Mouse (Mus musculus) gastrocnemius, postnatal 14 days (tissue): Measurements from ENCODE around the gene Lrriq4. TPM values are rescaled to one million over a fixed set of nuclear protein-coding genes. Genes with fewer than 3 reads are reported as not detected.
"Not testable (repeated sequence)": the region's sequence is repeated elsewhere in the genome, so short reads cannot be mapped to it uniquely, and the experiment has no call there.

Experiments used
- DNase-seq: peaks from one replicate; pipeline ENCODE4 v3.0.0; 2021; ENCODE audit warnings: mixed read lengths
- intact Hi-C: fragments of 180-260 bp; cut with DNase I; formaldehyde crosslinking; loops from one replicate; pipeline ENCODE4 v1.15.1; 2025; ENCODE audit warnings: low total_unique reads
- total RNA-seq, 2 experiments: library from RNA; stranded (reverse); gene quantifications; 2 replicates each; pipeline ENCODE4 v1.2.3; 2021

The Lrriq4 gene
- total RNA-seq, 2 experiments from 2014 or later, result not detected

DNA sequence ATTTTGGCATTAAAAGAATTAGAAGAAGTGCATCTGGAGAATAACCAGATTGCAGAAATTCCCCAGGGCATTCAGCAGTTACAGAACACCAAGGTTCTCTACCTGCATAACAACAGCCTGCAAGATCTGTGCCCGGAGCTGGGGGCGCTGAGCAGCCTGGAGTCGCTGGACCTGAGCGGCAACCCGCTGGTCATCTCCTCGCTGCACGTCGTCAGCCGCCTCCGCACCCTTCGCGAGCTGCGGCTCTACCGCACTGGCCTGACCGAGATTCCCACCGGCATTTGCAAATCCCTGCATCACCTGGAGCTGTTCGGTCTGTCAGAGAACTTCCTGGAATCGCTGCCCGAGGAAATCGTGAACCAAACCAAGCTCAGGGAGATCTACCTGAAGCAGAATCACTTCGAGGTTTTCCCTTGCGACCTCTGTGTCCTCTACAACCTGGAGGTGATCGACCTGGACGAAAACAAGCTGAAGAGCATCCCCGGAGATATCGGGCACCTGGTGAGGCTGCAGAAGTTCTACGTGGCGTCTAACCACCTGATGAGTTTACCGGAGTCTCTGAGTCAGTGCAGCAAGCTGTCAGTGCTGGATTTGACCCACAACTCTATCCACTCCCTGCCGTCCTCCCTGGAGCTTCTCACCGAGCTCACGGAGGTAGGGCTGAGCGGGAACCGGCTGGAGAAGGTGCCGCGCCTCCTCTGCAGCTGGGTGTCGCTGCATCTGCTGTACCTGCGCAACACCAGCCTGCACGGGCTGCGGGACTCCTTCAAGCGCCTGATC lies 5.9 kb downstream of the Lrriq4 start:
- DNase-seq, result no peak
- intact Hi-C loops, result no loop called here

DNA sequence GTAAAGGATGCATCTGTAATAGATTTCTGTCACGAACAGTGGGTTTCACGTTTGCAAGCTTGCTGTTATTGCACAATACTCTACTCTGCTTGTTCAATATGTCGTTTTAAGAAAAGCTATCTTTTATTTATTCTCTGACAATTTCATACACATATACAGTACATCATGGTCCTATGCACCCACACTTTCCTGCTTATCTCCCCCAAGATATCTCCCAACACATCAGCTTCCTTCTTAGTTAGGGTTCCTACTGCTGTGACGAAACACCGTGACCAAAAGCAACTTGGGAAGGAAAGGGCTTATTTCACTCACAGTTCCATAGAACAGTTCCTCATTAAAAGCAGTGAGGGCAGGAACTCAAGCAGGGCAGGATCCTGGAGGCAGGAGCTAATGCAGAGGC lies 11.6 kb downstream of the Lrriq4 start:
- intact Hi-C loops, result no loop called here
- no peak for DNase-seq

DNA sequence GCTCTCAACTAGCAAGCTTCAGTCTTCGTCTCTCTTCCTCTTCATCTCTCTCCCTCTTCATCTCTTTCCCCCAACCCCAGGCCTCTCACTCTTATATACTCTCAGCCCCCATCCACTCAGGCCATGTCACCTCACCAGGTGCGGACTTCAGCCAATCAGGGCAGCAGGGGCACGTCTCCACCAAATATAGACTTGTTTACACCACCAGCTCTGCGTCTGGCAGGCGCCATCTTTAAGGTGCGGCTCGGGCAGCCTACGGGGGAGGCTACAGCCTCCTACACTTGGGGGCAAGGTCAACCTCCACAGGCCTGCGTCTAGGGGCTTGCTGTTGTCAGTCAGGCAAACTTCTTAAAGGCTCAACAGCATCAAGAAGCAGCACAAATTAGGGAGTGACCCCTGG lies 14.2 kb downstream of the Lrriq4 start:
- intact Hi-C loops, result no loop called here
- DNase-seq, result no peak

GRCm38 (mm10) chr3:30683190-30683589 lies 38.9 kb downstream of the Lrriq4 start:
- no peak for DNase-seq
- intact Hi-C loops, result no loop called here

GRCm38 (mm10) chr3:30687216-30687615 lies 42.9 kb downstream of the Lrriq4 start:
- DNase-seq, result no peak
- intact Hi-C loops, result no loop called here

GRCm38 (mm10) chr3:30690976-30691375 lies 46.7 kb downstream of the Lrriq4 start:
- intact Hi-C loops, result no loop called here
- DNase-seq, result no peak

DNA sequence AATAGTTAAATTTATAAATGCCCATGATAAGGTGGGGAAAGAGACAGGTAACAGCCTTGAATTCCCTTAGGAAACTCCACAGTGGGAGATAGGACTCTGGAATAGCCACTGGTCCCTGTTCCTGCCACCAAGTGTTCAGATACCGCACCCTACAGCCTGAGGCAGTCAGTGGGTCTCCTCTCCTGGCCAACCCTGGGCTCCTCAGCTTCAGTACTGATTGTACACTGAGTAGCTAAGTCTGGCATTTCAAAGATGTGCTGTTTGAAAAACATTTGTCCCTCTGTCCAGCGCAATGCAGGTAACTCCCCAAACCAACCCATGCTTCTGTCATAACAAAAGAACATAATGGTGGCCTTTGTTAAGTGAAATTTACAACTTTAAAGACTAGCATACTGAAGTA lies 51.4 kb downstream of the Lrriq4 start:
- no peak for DNase-seq
- intact Hi-C loops, result loop anchor here (5.0 kb wide), 1 partner anchor 282 kb away; no protein-coding TSS in a partner anchor

GRCm38 (mm10) chr3:30696346-30696745 lies 52.0 kb downstream of the Lrriq4 start:
- intact Hi-C loops, result loop anchor here (5.0 kb wide), 1 partner anchor 281 kb away; no protein-coding TSS in a partner anchor
- DNase-seq, result peak; percentile 17

DNA sequence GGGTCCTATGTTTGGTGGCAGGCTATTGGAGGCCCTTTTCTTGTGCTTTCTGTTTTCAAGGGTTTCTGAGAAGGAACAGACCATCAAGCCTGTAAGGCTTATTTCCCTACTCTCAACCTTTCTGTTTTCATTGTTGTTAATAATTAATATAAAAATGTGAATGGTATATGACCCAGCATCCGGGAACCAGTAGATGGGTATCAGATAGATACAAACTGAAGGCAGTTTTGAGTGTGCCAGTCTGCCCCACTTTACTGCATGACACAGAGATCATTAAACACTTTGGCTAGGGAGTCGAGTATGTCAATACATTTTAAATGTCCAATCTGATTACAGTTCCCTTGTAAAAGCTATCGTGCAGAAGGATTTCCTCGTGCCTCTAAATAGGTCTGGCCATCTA lies 53.6 kb downstream of the Lrriq4 start:
- DNase-seq, result no peak
- intact Hi-C loops, result loop anchor here (5.0 kb wide), 1 partner anchor 279 kb away; no protein-coding TSS in a partner anchor

DNA sequence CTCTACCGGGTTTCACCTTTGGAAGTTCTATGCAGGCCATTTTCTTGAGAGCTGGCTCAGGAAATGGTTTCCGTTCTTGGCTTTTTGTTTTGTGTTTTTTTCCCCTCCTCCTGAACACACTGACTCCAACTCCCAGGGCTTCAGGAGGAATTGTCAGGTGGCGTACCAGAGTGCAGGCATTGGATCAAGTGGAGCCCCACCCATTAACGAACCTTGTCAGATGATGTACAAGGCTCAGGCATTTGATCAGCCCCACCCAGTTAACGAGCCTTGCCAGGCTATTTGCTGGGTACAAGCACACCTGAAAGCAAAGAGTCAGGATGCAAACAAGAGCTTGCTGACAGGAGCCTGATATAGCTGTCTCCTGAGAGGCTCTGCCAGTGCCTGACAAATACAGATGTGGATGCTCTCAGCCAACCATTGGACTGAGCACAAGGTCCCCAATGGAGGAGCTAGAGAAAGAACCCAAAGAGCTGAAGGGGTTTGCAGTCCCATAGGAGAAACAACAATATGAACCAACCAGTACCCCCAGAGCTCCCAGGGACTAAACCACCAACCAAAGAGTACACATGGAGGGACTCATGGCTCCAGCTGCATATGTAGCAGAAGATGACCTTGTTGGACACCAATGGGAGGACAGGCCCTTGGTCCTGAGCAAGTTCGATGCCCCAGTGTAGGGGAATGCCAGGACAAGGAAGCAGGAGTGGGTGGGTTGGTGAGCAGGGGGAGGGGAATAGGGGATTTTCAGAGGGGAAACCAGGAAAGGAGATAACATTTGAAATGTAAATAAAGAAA lies 55.6 kb downstream of the Lrriq4 start, which contains the start of gene Lrrc31:
Lrrc31 (minus strand) TSS at position 133 of the 795 bp plus-strand sequence.
- intact Hi-C loops, result loop anchor here (5.0 kb wide), 1 partner anchor 277 kb away; no protein-coding TSS in a partner anchor
- DNase-seq, result not testable (repeated sequence)

GRCm38 (mm10) chr3:30705977-30706376 lies 61.7 kb downstream of the Lrriq4 start:
- no peak for DNase-seq
- intact Hi-C loops, result no loop called here

DNA sequence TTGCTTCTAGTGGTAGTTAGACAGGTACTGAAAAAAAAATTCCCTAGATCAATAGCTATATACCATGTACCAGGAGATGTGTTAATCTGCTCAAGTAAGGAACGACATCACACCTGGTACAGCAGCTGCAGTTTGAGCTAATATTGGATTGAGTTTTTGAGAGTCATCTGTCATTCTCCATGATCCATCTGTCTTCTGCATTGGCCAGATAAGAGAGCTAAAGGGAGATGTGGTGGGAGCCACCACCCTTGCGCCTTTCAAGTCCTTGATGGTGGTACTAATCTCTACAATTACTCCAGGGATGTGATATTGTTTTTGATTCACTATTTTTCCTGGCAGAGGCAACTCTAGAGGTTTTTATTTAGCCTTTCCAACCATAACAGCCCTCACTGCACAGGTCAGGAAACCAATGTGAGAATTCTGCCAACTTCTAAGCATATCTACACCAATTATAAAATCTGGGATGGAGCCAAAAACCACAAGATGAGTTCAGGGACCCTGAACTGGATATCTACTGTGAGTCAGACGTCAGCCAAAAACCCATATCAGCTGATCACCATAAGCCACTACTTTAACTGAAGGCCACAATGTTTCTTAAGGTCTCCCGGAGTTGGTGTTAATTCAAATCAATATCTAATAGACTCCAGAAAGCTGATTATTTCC lies 62.4 kb downstream of the Lrriq4 start:
- no peak for DNase-seq
- intact Hi-C loops, result no loop called here

DNA sequence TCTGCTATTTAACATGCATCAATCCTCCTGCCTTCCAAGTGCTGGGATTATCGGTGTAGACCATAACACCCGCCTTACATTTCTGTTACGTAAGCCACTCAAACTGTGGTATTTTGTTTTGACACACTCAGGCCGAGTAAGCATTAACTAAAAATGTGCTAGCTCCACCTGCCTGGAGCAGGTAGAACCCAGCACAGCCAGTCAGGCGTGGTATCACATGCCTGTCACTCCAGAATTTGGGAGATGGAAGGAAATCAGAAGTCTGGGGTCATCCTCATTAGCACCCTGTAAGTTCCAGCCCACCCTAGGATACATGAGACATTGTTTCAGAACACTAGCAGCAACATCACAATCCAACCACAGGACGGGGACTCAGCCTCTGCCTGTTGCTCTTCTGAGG lies 65.9 kb downstream of the Lrriq4 start:
- no peak for DNase-seq
- intact Hi-C loops, result no loop called here

DNA sequence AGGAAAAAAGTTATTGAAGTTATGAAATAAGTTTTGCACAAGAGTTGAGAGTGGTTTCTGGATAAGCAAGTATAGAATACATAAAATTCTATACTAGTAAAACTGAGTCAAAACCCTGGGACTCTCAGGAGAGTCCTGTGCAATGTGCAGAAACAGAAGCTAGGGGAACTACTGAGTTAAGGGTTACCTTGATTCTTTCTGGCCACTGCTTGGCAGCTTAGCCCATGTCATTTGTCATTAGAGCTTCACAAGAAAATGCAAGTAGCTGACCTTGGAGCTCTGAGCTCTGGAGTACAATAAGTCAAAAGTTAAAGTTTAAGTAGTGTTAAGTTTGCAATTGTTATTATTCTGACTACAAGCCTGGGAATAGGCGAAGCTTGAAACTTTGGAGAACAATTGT lies 69.0 kb downstream of the Lrriq4 start:
- no peak for DNase-seq
- intact Hi-C loops, result no loop called here

- intact Hi-C loops, result no loop called here
These were observed 74.3 kb downstream of the Lrriq4 start for GRCm38 (mm10) chr3:30718649-30719048.

More at GRCm38 (mm10) chr3:30718649-30719048, 74.3 kb downstream of the Lrriq4 start:
- no peak for DNase-seq

Other genes starting within 250 kb of the Lrriq4 start
- 10 to 100 TPM in 1 of 2 experiments, 1 to 10 TPM in 1; 9.8 to 12.2 TPM for gene Mecom, start 96.5 kb upstream of the Lrriq4 start, total RNA-seq
- not detected for gene Actrt3, start 44.6 kb upstream of the Lrriq4 start, total RNA-seq
- 10 to 100 TPM; 10.9 to 11.6 TPM for gene Mynn, start 42.4 kb upstream of the Lrriq4 start, total RNA-seq
- not detected for gene Lrrc34, start 3.4 kb downstream of the Lrriq4 start, total RNA-seq
- gene Lrrc31, start 55.3 kb downstream of the Lrriq4 start, total RNA-seq, result not detected
- under 1 TPM in 1 of 2 experiments, not detected in 1; 0.06 TPM for gene Samd7, start 101.8 kb downstream of the Lrriq4 start, total RNA-seq
- gene Sec62, start 148.4 kb downstream of the Lrriq4 start, total RNA-seq, result 10 to 100 TPM; 37.8 to 38.5 TPM
- under 1 TPM; 0.51 to 0.53 TPM for gene Gpr160, start 211.4 kb downstream of the Lrriq4 start, total RNA-seq